Mouse (Mus musculus) testis, adult 2 months (tissue): ENCODE results near the gene Hsh2d.

Experiments used
- CTCF ChIP-seq: fragments of 200-500 bp; IDR thresholded peaks from 2 replicates; pipeline ENCODE4 v1.5.1; 2012; ENCODE audit warnings: low read depth, mild to moderate bottlenecking, inconsistent platforms, low read length, moderate library complexity; ENCODE audit not compliant: control insufficient read depth, insufficient read depth, insufficient replicate concordance
- POLR2A ChIP-seq: fragments of 200-500 bp; IDR thresholded peaks from 2 replicates; pipeline ENCODE4 v1.6.1; 2012; ENCODE audit warnings: low read depth, mild to moderate bottlenecking, inconsistent platforms, low read length, moderate library complexity; ENCODE audit not compliant: control insufficient read depth

GRCm38 (mm10) chr8:72144345-72144975 is 45.0 kb upstream of the Hsh2d start:
- TF ChIP-seq CTCF = no peak
- TF ChIP-seq POLR2A = no peak
